Mouse (Mus musculus) small intestine, adult 2 months (tissue): ENCODE measurements around the gene Ocrl.

Experiments used
- CTCF ChIP-seq: fragments of 200-500 bp; IDR thresholded peaks from 2 replicates; pipeline ENCODE4 v1.5.1; 2012; ENCODE audit warnings: low read depth, mild to moderate bottlenecking, control low read depth, inconsistent platforms, low read length, moderate library complexity, mixed read lengths; ENCODE audit not compliant: insufficient replicate concordance, insufficient read length; ENCODE audit errors: extremely low read depth
- POLR2A ChIP-seq: fragments of 200-500 bp; IDR thresholded peaks from 2 replicates; pipeline ENCODE4 v1.6.1; 2012; ENCODE audit warnings: low read depth, mild to moderate bottlenecking, control low read depth, inconsistent platforms, low read length, moderate library complexity

DNA sequence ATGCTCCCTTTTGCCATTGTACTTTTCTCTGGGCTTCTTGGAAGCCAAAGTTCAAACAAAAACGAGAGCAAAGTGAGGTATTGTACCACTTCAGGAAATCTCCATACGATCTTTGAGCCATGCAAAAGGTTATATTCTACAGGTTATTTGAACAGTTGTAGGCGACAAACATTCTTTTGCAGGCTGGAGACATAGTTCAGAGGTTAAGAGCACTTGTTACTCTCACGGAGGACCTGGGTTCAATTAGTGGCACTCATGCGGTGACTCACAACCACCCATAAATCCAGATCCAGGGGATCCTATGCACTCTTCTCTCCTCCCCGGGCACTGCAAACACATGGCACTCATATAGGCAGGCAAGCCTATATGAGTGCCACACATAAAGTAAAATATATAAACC is 29.4 kb upstream of the Ocrl start:
- TF ChIP-seq CTCF, result no peak
- TF ChIP-seq POLR2A, result no peak
